Mouse (Mus musculus) bone marrow, adult 2 months (tissue): Measurements from ENCODE around the gene E130114P18Rik. TPM values are rescaled to one million over a fixed set of nuclear protein-coding genes. Genes with fewer than 3 reads are reported as not detected.

Source experiments
- H3K27ac ChIP-seq: fragments of 200-500 bp; 2 replicates; pipeline ENCODE4 v1.5.1; 2012; ENCODE audit warnings: low read depth, mild to moderate bottlenecking, control low read depth, inconsistent platforms, low read length; ENCODE audit not compliant: control insufficient read depth, poor library complexity, insufficient read depth
- H3K4me1 ChIP-seq: fragments of 200-500 bp; 2 replicates; pipeline ENCODE4 v1.6.1; 2011; ENCODE audit warnings: low read length; ENCODE audit not compliant: control insufficient read depth, insufficient read depth
- H3K4me3 ChIP-seq: fragments of 200-500 bp; replicated peaks from 2 replicates; pipeline ENCODE3; 2011; ENCODE audit warnings: mild to moderate bottlenecking, low read depth, low read length, control low read depth; ENCODE audit not compliant: control insufficient read depth
- CTCF ChIP-seq: fragments of 200-500 bp; IDR thresholded peaks from 2 replicates; pipeline ENCODE4 v1.5.1; 2011; ENCODE audit warnings: low read length, control low read depth; ENCODE audit not compliant: control insufficient read depth, insufficient read depth
- POLR2A ChIP-seq: fragments of 200-500 bp; IDR thresholded peaks from 2 replicates; pipeline ENCODE4 v1.6.1; 2011; ENCODE audit warnings: low read depth, mild to moderate bottlenecking, control low read depth, low read length, borderline replicate concordance; ENCODE audit not compliant: control insufficient read depth
- WGBS: fragments of 180-500 bp; shearing (Covaris S2); methylation state at CpG from one replicate; pipeline ENCODE4 v1.1.7; 2018; 5-methylcytosine and 5-hydroxymethylcytosine counted together
- polyA plus RNA-seq: library from polyadenylated mRNA; stranded (reverse); fragments of >200 nt; gene quantifications from 2 replicates; pipeline ENCODE4 v1.2.4, GENCODE M21; 2011; ENCODE audit warnings: low replicate concordance; ENCODE audit not compliant: missing spikeins, insufficient read depth, insufficient read length

The E130114P18Rik gene
- polyA plus RNA-seq, 1 experiment, result not detected

GRCm38 (mm10) chr4:97662841-97663240 is 115.0 kb downstream of the E130114P18Rik start:
- Histone ChIP-seq H3K27ac (no peak overlapping the region), H3K4me1 (no peaks in the 10 kb centered on the region), H3K4me3 (no peak overlapping the region)
- 71% methylated on average over 11 of the region's 11 CpGs for WGBS
- TF ChIP-seq POLR2A (no peak), CTCF (no peak)

- Histone ChIP-seq H3K27ac (no peak overlapping the region), H3K4me1 (no peaks in the 10 kb centered on the region), H3K4me3 (no peak overlapping the region)
- WGBS, result 83% methylated on average over 10 of the region's 10 CpGs
- TF ChIP-seq CTCF (no peak), POLR2A (no peak)
These were observed 116.1 kb downstream of the E130114P18Rik start for GRCm38 (mm10) chr4:97661611-97662273.

GRCm38 (mm10) chr4:97657586-97657985 is 120.3 kb downstream of the E130114P18Rik start:
- Histone ChIP-seq H3K27ac (no peak overlapping the region), H3K4me1 (no peaks in the 10 kb centered on the region), H3K4me3 (no peak overlapping the region)
- TF ChIP-seq POLR2A, result no peak
- no peak for TF ChIP-seq CTCF
- 9% methylated on average over 3 of the region's 3 CpGs for WGBS

- no peak for TF ChIP-seq POLR2A
- TF ChIP-seq CTCF, result no peak
- Histone ChIP-seq H3K4me1 (no peaks in the 10 kb centered on the region; the same call in 1 of the 2 replicates), H3K27ac (no peak overlapping the region), H3K4me3 (no peak overlapping the region)
- WGBS, result 86% methylated on average over 5 of the region's 5 CpGs
These were observed 128.3 kb downstream of the E130114P18Rik start for GRCm38 (mm10) chr4:97649626-97650015.

- no peak overlapping the region for H3K27ac ChIP-seq
- WGBS, result 62% methylated on average over 11 of the region's 11 CpGs
These were observed 128.9 kb downstream of the E130114P18Rik start for GRCm38 (mm10) chr4:97648825-97649625.

GRCm38 (mm10) chr4:97648436-97648707 is 129.5 kb downstream of the E130114P18Rik start:
- Histone ChIP-seq H3K4me1 (no peaks in the 10 kb centered on the region; the same call in 1 of the 2 replicates), H3K4me3 (no peak overlapping the region), H3K27ac (no peak overlapping the region)
- TF ChIP-seq POLR2A, result no peak
- 30% methylated on average over 2 of the region's 2 CpGs for WGBS

More at GRCm38 (mm10) chr4:97648825-97649625, 128.9 kb downstream of the E130114P18Rik start:
- Histone ChIP-seq H3K4me3 (no peak overlapping the region), H3K4me1 (no peaks in the 10 kb centered on the region; the same call in 1 of the 2 replicates)
- no peak for TF ChIP-seq POLR2A
- no peak for TF ChIP-seq CTCF

- TF ChIP-seq CTCF (no peak), POLR2A (no peak)
- WGBS, result 6% methylated on average over 15 of the region's 15 CpGs
- Histone ChIP-seq H3K27ac (no peak overlapping the region), H3K4me1 (no peaks in the 10 kb centered on the region; the same call in 1 of the 2 replicates), H3K4me3 (no peak overlapping the region)
These were observed 130.0 kb downstream of the E130114P18Rik start for GRCm38 (mm10) chr4:97647700-97648435.

- no peak overlapping the region for H3K27ac ChIP-seq
- TF ChIP-seq CTCF, result no peak
- TF ChIP-seq POLR2A, result no peak
- no peak overlapping the region for H3K4me3 ChIP-seq
- WGBS, result 42% methylated on average over 4 of the region's 4 CpGs
- H3K4me1 ChIP-seq, result no peaks in the 10 kb centered on the region; the same call in 1 of the 2 replicates
These were observed 130.6 kb downstream of the E130114P18Rik start for GRCm38 (mm10) chr4:97647236-97647635.
